Mouse (Mus musculus) kidney, embryonic 14.5 days (tissue): ENCODE measurements around the gene Il23a. TPM values are rescaled to one million over a fixed set of nuclear protein-coding genes. Genes with fewer than 3 reads are reported as not detected.
"Not testable (repeated sequence)": the region's sequence is repeated elsewhere in the genome, so short reads cannot be mapped to it uniquely, and the experiment has no call there.

Experiments used
- ATAC-seq: fragments of 200-750 bp; cut with Nextera tagmentation; 2 replicates; pipeline ENCODE4 v1.8.0; 2017; ENCODE audit warnings: moderate number of reproducible peaks, mild to moderate bottlenecking, moderate TSS enrichment, moderate library complexity; ENCODE audit not compliant: low FRiP score, low TSS enrichment
- H3K27ac ChIP-seq: fragments of 300-500 bp; sonication (generic); 2 replicates; pipeline ENCODE4 v1.5.1; 2014; ENCODE audit warnings: low read depth, mild to moderate bottlenecking, low read length, moderate library complexity, mixed read lengths
- H3K27me3 ChIP-seq: fragments of 300-500 bp; sonication (generic); 2 replicates; pipeline ENCODE4 v1.6.1; 2014; ENCODE audit warnings: mild to moderate bottlenecking, low read length; ENCODE audit not compliant: control insufficient read depth, insufficient read depth
- H3K36me3 ChIP-seq: fragments of 300-500 bp; sonication (generic); 2 replicates; pipeline ENCODE4 v1.6.1; 2014; ENCODE audit warnings: low read length, mixed read lengths; ENCODE audit not compliant: control insufficient read depth, insufficient read depth
- H3K4me1 ChIP-seq: fragments of 300-500 bp; sonication (generic); 2 replicates; pipeline ENCODE4 v1.6.1; 2014; ENCODE audit warnings: low read length, mixed read lengths; ENCODE audit not compliant: control insufficient read depth, insufficient read depth
- H3K4me2 ChIP-seq: fragments of 300-500 bp; sonication (generic); replicated peaks from 2 replicates; pipeline ENCODE4 v1.6.1; 2014; ENCODE audit warnings: low read depth, mild to moderate bottlenecking, low read length
- H3K4me3 ChIP-seq: fragments of 300-500 bp; sonication (generic); 2 replicates; pipeline ENCODE4 v1.5.1; 2014; ENCODE audit warnings: mild to moderate bottlenecking, low read length
- H3K9ac ChIP-seq: fragments of 300-500 bp; sonication (generic); 2 replicates; pipeline ENCODE4 v1.6.1; 2014; ENCODE audit warnings: low read depth, mild to moderate bottlenecking, low read length, moderate library complexity
- H3K9me3 ChIP-seq: fragments of 300-500 bp; sonication (generic); 2 replicates; pipeline ENCODE4 v1.6.1; 2016; ENCODE audit warnings: low read length; ENCODE audit not compliant: control insufficient read depth
- WGBS: fragments of 180-500 bp; shearing (Covaris S2); extraction: QIAGEN DNeasy Blood & Tissue Kit; methylation state at CpG from one replicate; pipeline ENCODE4 v1.1.7; 2014; 5-methylcytosine and 5-hydroxymethylcytosine counted together
- polyA plus RNA-seq: library from polyadenylated mRNA; unstranded; fragments of >200 nt; fragmentation: Nextera tagmentation; extraction: Ambion mirVana; gene quantifications from 2 replicates; pipeline ENCODE4 v1.2.1, GENCODE M21; 2014

Il23a gene
- polyA plus RNA-seq, 1 experiment from 2014 or later = 0.24 TPM

DNA sequence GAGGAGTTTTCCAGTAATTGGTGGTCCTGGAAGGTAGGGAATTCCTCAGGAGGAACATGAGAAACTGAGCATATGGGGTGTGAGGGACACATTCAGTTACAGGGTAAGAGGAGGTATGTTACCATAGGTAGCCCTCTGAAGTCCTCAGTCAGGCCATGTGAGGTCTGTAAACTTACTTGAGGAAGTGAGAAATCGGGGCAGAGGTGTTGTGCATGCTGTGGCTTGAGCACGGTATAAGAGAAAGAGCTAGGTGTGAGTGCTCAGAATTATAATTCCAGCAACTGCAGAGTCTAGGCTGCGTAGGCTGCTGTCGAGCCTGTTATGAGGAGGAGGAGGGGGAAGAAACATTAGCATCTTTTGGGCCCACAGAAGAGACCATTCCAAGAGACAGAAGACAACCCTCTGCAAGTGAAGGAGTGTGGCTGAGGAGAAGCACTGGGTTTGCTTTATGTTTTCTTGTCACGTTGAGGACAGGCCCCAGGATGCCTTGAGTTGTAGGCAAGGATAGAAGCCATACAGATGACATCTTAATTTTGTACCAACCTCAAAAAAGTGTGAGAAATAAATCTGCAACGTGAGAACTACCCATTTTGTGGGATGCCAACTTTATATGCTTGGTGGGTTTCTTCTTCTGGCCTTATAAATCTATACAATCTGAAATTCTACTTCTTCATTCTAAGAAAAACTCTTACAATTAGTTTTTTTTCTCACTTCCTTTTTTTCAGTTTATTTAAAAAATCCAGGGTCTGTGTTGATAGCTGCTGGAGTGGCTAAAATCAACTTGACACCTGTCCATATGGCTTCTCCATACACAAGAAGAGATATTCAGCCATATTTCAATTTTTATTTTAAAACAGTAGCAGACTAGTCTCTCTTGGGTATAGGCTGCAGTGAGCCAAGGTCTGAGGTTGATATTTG is 34.9 kb downstream of the Il23a start:
- Histone ChIP-seq H3K36me3 (no peaks in the 10 kb centered on the region), H3K27ac (no peak overlapping the region), H3K27me3 (no peaks in the 10 kb centered on the region), H3K9me3 (no peaks in the 10 kb centered on the region), H3K4me2 (no peak overlapping the region), H3K4me1 (no peaks in the 10 kb centered on the region), H3K9ac (no peak overlapping the region), H3K4me3 (no peak overlapping the region)
- ATAC-seq = no peak
- 78% methylated on average over 6 of the region's 6 CpGs for WGBS

DNA sequence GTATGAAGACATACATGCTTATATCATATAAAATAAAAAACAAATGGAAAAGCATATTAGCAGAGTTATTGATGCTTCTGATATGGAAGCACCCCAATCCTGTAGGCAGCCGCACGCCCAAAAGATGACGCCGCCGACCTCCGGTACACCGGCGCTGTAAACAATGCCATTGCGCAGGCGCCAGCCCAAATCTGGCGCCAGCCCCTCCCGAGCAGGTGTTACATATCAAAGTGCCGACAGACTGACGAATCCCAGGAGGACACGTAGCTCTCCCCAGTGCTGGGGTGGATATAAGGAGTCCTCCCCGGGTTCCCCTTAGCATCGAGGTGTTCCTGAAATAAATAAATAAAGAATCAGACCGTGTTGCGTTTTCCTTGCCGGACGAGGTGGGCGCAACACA is 36.3 kb downstream of the Il23a start:
- no peak overlapping the region for H3K9ac ChIP-seq
- H3K4me3 ChIP-seq = no peak overlapping the region
- H3K27ac ChIP-seq = no peak overlapping the region
- no peak for ATAC-seq
- H3K27me3 ChIP-seq = no peaks in the 10 kb centered on the region
- no peaks in the 10 kb centered on the region for H3K9me3 ChIP-seq
- no peaks in the 10 kb centered on the region for H3K4me1 ChIP-seq
- 78% methylated on average over 22 of the region's 22 CpGs for WGBS
- H3K4me2 ChIP-seq = no peak overlapping the region
- H3K36me3 ChIP-seq = no peaks in the 10 kb centered on the region

DNA sequence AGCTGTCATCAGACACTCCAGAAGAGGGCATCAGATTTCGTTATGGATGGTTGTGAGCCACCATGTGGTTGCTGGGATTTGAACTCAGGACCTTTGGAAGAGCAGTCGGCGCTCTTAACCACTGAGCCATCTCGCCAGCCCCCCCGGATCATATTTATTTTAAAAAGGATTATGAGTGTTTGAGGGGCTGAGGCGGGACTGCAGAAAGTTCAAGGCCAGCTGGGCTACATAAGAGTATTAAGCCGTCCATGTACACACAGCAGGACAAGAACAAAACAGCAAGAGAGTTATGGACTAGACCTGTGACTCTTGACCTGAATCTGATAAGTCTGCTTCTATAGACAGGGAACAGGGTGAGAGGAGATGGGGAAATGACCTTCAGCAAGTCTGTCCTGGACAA is 38.2 kb downstream of the Il23a start:
- H3K36me3 ChIP-seq, H3K4me2 ChIP-seq, H3K27ac ChIP-seq, H3K9me3 ChIP-seq, H3K27me3 ChIP-seq, ATAC-seq, H3K4me1 ChIP-seq, H3K9ac ChIP-seq, H3K4me3 ChIP-seq: not testable (repeated sequence)
- 77% methylated on average over 7 of the region's 7 CpGs for WGBS

DNA sequence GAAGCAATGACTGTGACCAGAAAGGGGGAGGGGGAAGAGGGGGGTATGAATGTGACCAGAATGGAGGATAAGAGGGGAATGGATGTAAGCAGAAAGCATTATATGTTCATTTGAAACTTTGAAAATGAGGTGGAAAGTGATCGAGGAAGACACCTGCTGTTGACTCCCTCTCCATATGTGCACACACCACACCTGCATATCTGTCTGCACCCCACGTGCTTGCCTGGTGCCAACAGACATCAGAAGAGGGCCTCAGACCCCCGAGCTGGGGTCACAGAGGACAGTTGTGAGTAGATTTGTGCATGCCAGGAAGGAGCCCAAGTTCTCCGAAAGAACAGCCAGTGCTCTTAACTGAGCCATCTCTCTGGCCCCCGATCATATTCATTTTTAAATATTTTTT is 38.6 kb downstream of the Il23a start:
- no peak overlapping the region for H3K4me2 ChIP-seq
- H3K36me3 ChIP-seq = no peaks in the 10 kb centered on the region
- WGBS = 94% methylated on average over 5 of the region's 5 CpGs
- H3K9me3 ChIP-seq = no peaks in the 10 kb centered on the region
- no peaks in the 10 kb centered on the region for H3K27me3 ChIP-seq
- no peak overlapping the region for H3K4me3 ChIP-seq
- H3K4me1 ChIP-seq = no peaks in the 10 kb centered on the region
- H3K9ac ChIP-seq = no peak overlapping the region
- ATAC-seq = no peak
- no peak overlapping the region for H3K27ac ChIP-seq

DNA sequence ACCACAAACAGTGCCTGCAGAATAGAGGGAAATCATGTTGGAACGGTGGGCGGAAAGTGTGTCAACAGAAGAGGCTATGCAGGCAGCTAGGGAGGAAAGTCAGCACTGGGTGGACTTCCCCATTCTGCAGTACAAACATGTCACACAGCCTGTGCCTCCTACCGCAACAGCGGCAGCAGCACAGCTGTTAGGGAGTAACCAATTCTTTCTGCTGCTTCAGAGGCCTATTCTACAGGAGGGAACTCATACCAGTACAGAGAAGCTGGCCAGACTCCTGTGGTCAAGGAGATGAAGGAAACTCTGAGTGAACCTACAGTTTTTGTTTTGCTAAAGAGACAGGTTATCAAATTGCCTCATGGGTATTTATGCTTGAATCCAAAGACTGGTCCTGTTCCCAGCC is 39.6 kb downstream of the Il23a start:
- no peak for ATAC-seq
- no peak overlapping the region for H3K4me3 ChIP-seq
- H3K9me3 ChIP-seq = no peaks in the 10 kb centered on the region
- H3K4me1 ChIP-seq = no peaks in the 10 kb centered on the region
- no peaks in the 10 kb centered on the region for H3K36me3 ChIP-seq
- no peaks in the 10 kb centered on the region for H3K27me3 ChIP-seq
- H3K27ac ChIP-seq = no peak overlapping the region
- H3K4me2 ChIP-seq = no peak overlapping the region
- H3K9ac ChIP-seq = no peak overlapping the region
- 66% methylated on average over 4 of the region's 4 CpGs for WGBS

DNA sequence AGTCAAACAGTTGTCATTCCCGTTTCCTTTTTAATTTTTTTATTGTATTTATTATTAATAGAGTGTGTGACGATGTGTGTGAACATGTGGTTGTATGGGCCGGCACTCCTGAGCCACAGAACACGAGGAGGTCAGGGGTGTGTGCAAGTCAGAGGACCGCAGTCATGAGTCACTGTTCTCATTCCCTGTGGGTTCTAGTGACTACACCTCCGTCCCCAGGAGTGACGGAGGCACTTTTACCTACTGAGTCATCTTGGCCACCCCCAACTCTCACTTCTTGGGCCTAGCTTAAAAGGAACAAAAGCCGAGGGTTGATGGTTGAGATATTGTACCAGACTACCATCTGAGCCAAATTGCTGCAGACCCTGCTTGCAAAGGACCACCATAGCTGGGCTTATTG is 42.2 kb downstream of the Il23a start:
- Histone ChIP-seq H3K27me3 (no peaks in the 10 kb centered on the region), H3K4me2 (no peak overlapping the region), H3K4me3 (no peak overlapping the region), H3K4me1 (no peaks in the 10 kb centered on the region), H3K9me3 (no peaks in the 10 kb centered on the region), H3K27ac (no peak overlapping the region), H3K9ac (no peak overlapping the region), H3K36me3 (peaks cover 20% of the 10 kb centered on the region)
- ATAC-seq = no peak
- WGBS = 66% methylated on average over 8 of the region's 8 CpGs

DNA sequence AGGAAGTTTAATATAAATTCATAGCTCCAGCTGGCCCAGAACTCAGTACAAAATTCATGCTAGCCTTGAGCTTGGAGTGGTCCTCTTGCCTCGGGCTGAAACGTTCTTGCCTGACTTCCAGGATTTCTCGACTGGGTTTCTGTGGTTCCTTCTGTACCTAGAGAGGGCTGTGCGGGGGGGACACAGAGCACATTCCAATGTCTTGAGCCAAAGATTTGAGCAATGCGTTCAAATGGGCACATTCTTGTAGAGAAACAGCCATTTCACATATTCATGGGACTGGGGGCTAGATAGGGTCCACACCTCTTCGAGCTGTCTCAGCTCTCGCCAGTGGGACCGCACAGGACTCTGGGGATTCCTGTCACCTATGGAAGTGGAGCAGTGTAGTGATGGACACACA is 42.6 kb downstream of the Il23a start:
- Histone ChIP-seq H3K27ac (no peak overlapping the region), H3K4me2 (no peak overlapping the region), H3K27me3 (no peaks in the 10 kb centered on the region), H3K9ac (no peak overlapping the region), H3K36me3 (peaks cover 24% of the 10 kb centered on the region), H3K9me3 (no peaks in the 10 kb centered on the region), H3K4me3 (no peak overlapping the region), H3K4me1 (no peaks in the 10 kb centered on the region)
- no peak for ATAC-seq
- WGBS = 84% methylated on average over 8 of the region's 8 CpGs

DNA sequence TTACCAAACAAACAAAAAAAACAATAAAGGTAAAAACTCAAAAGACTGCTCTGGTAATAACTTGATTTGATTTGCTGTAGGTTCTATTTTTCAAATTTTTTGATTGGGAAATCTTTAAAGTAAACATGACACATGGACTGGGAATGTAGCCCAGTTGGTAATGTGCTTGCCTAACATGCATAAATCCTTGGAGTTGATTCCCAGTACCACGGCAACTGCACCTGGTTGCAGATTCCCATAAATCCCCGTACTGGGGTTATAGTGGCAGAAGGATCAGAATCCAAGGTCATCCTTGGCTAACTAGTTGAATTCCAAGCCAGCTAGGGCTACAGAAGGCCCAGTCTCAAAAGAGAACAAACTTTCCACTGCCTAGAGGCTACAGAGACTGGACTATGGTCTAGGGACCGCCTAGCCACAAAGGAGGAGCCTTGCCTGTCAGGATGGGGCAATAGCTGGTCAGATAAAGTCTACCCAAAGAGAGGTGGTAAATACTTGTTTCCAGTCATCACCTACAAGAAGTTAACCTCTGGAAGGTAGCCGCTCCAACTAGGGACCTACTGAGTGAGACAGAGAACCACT is 44.8 kb downstream of the Il23a start, which contains the start of gene Apon:
Apon (plus strand) TSS at position 420 of the 579 bp plus-strand sequence.
- no peaks in the 10 kb centered on the region for H3K27me3 ChIP-seq
- H3K4me3 ChIP-seq = no peak within 1 kb of the TSS
- H3K4me2 ChIP-seq = no peak within 1 kb of the TSS
- H3K27ac ChIP-seq = no peak within 1 kb of the TSS
- H3K9me3 ChIP-seq = no peaks in the 10 kb centered on the region
- H3K36me3 ChIP-seq = peaks cover 44% of the 10 kb centered on the region
- 88% methylated on average over 4 of the region's 4 CpGs for WGBS
- H3K9ac ChIP-seq = no peak within 1 kb of the TSS
- no peaks in the 10 kb centered on the region for H3K4me1 ChIP-seq
- ATAC-seq = no peak

DNA sequence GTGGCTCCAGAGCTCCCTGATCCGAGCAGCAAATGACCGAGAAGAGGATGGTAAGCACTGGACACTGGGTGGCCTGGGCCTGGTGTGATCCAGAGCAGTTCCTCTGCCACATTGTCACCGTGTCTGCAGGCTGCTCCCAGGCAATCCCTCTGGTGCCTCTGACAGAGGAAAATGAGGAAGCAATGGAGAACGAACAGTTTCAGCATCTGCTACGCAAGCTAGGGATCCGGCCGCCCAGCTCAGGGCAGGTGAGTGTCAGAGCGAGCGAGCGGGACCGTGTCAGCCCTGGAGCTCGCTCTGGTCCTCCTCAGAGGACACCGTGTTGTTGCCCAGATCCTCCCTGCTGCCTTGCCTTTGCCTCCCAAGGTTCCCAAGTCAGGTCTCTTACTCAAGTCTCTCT is 48.0 kb downstream of the Il23a start:
- 95% methylated on average over 13 of the region's 13 CpGs for WGBS
- no peaks in the 10 kb centered on the region for H3K9me3 ChIP-seq
- no peak overlapping the region for H3K9ac ChIP-seq
- no peaks in the 10 kb centered on the region for H3K27me3 ChIP-seq
- H3K36me3 ChIP-seq = peaks cover 76% of the 10 kb centered on the region
- H3K4me1 ChIP-seq = no peaks in the 10 kb centered on the region
- H3K4me2 ChIP-seq = no peak overlapping the region
- no peak overlapping the region for H3K4me3 ChIP-seq
- no peak for ATAC-seq
- no peak overlapping the region for H3K27ac ChIP-seq
